Mouse (Mus musculus): Measurements from ENCODE around the gene Cdh4.

The Cdh4 gene

GRCm38 (mm10) chr2:179690571-179690970 lies 248.3 kb downstream of the Cdh4 start:
- no peak for DNase-seq

GRCm38 (mm10) chr2:179694936-179695335 lies 252.7 kb downstream of the Cdh4 start:
- no peak for DNase-seq

GRCm38 (mm10) chr2:179697601-179698000 lies 255.4 kb downstream of the Cdh4 start:
- no peak for DNase-seq

GRCm38 (mm10) chr2:179698196-179698985 lies 256.2 kb downstream of the Cdh4 start:
- no peak for DNase-seq

GRCm38 (mm10) chr2:179705043-179705442 lies 262.8 kb downstream of the Cdh4 start:
- DNase-seq = no peak

GRCm38 (mm10) chr2:179705461-179705860 lies 263.2 kb downstream of the Cdh4 start:
- no peak for DNase-seq

GRCm38 (mm10) chr2:179706616-179707015 lies 264.4 kb downstream of the Cdh4 start:
- no peak for DNase-seq

GRCm38 (mm10) chr2:179709111-179709510 lies 266.9 kb downstream of the Cdh4 start:
- DNase-seq = no peak

- DNase-seq = no peak
These were observed 270.5 kb downstream of the Cdh4 start for GRCm38 (mm10) chr2:179712690-179713089.

GRCm38 (mm10) chr2:179713326-179713725 lies 271.1 kb downstream of the Cdh4 start:
- DNase-seq = no peak

- DNase-seq = no peak
These were observed 271.9 kb downstream of the Cdh4 start for GRCm38 (mm10) chr2:179714145-179714544.

GRCm38 (mm10) chr2:179715375-179715774 lies 273.1 kb downstream of the Cdh4 start:
- no peak for DNase-seq

- no peak for DNase-seq
These were observed 278.1 kb downstream of the Cdh4 start for GRCm38 (mm10) chr2:179720366-179720765.

- DNase-seq = no peak
These were observed 279.6 kb downstream of the Cdh4 start for GRCm38 (mm10) chr2:179721534-179722516.

GRCm38 (mm10) chr2:179722776-179723386 lies 280.6 kb downstream of the Cdh4 start:
- DNase-seq = no peak

- no peak for DNase-seq
These were observed 281.2 kb downstream of the Cdh4 start for GRCm38 (mm10) chr2:179723401-179723800.

GRCm38 (mm10) chr2:179729002-179729401 lies 286.8 kb downstream of the Cdh4 start:
- DNase-seq = peak; percentile 56

GRCm38 (mm10) chr2:179729802-179730201 lies 287.6 kb downstream of the Cdh4 start:
- DNase-seq = no peak

GRCm38 (mm10) chr2:179733141-179733831 lies 291.1 kb downstream of the Cdh4 start:
- no peak for DNase-seq

GRCm38 (mm10) chr2:179742419-179742818 lies 300.2 kb downstream of the Cdh4 start:
- no peak for DNase-seq

GRCm38 (mm10) chr2:179742828-179743227 lies 300.6 kb downstream of the Cdh4 start:
- DNase-seq = no peak

- DNase-seq = no peak
These were observed 304.3 kb downstream of the Cdh4 start for GRCm38 (mm10) chr2:179746491-179746890.

GRCm38 (mm10) chr2:179749399-179749798 lies 307.2 kb downstream of the Cdh4 start:
- DNase-seq = no peak

Data from thymus, postnatal 4 days (tissue).